Mouse (Mus musculus) olfactory bulb, adult 2 months (tissue): ENCODE data around the gene Mtmr12.

Experiments
- CTCF ChIP-seq: fragments of 200-500 bp; IDR thresholded peaks from 2 replicates; pipeline ENCODE4 v1.5.1; 2012; ENCODE audit warnings: low read depth, mild to moderate bottlenecking, low read length, moderate library complexity; ENCODE audit not compliant: insufficient read depth
- POLR2A ChIP-seq: fragments of 200-500 bp; IDR thresholded peaks from 2 replicates; pipeline ENCODE4 v1.6.1; 2012; ENCODE audit warnings: mild to moderate bottlenecking, low read depth, low read length, moderate library complexity; ENCODE audit not compliant: insufficient read depth

DNA sequence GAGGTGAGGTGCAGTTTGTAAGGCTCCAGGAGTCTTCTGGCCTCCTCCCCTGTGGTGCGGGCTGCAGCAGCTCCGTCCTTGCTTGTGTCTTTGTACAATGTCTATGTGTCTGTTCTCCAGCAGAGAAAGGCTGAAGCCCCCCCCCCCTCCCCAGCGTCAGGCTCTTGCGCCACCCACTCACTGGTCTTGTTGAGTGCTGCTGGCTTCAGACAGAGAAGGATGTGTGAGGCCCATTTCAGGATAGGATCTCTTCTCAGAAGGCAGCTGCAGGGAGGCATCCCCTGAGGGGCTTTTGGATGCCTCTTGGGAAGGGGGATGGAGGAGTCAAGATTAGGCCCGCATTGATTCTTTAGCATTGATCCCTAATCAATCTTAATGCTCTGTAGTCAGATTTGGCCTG lies 13.0 kb downstream of the Mtmr12 start:
- TF ChIP-seq POLR2A (no peak), CTCF (no peak)
